Mouse (Mus musculus) intestine, embryonic 15.5 days (tissue): ENCODE measurements around the gene Olfr434. TPM values are rescaled to one million over a fixed set of nuclear protein-coding genes. Genes with fewer than 3 reads are reported as not detected.
"Not testable (repeated sequence)": the region's sequence is repeated elsewhere in the genome, so short reads cannot be mapped to it uniquely, and the experiment has no call there.

Experiments
- ATAC-seq: fragments of 200-750 bp; cut with Nextera tagmentation; 2 replicates; pipeline ENCODE4 v1.8.0; 2017; ENCODE audit warnings: moderate TSS enrichment, moderate library complexity
- H3K27ac ChIP-seq: fragments of 300-500 bp; sonication (generic); 2 replicates; pipeline ENCODE4 v1.5.1; 2015; ENCODE audit warnings: mild to moderate bottlenecking, inconsistent platforms
- H3K27me3 ChIP-seq: fragments of 300-500 bp; sonication (generic); replicated peaks from 2 replicates; pipeline ENCODE4 v1.6.1; 2015; ENCODE audit warnings: inconsistent platforms
- H3K36me3 ChIP-seq: fragments of 300-500 bp; sonication (generic); 2 replicates; pipeline ENCODE4 v1.6.1; 2015; ENCODE audit warnings: inconsistent platforms
- H3K4me1 ChIP-seq: fragments of 300-500 bp; sonication (generic); replicated peaks from 2 replicates; pipeline ENCODE4 v1.6.1; 2015; ENCODE audit warnings: inconsistent platforms
- H3K4me2 ChIP-seq: fragments of 300-500 bp; sonication (generic); replicated peaks from 2 replicates; pipeline ENCODE4 v1.6.1; 2015; ENCODE audit warnings: mild to moderate bottlenecking, inconsistent platforms
- H3K4me3 ChIP-seq: fragments of 300-500 bp; sonication (generic); replicated peaks from 2 replicates; pipeline ENCODE4 v1.5.1; 2015; ENCODE audit warnings: inconsistent platforms
- H3K9ac ChIP-seq: fragments of 300-500 bp; sonication (generic); 2 replicates; pipeline ENCODE4 v1.6.1; 2015; ENCODE audit warnings: inconsistent platforms
- H3K9me3 ChIP-seq: fragments of 300-500 bp; sonication (generic); 2 replicates; pipeline ENCODE4 v1.6.1; 2016; ENCODE audit warnings: inconsistent platforms
- WGBS: fragments of 180-500 bp; shearing (Covaris S2); methylation state at CpG from one replicate; pipeline ENCODE4 v1.1.7; 2015; 5-methylcytosine and 5-hydroxymethylcytosine counted together
- polyA plus RNA-seq: library from polyadenylated mRNA; unstranded; fragments of >200 nt; fragmentation: Nextera tagmentation; extraction: Ambion mirVana; gene quantifications from 2 replicates; pipeline ENCODE4 v1.2.1, GENCODE M21; 2015

The Olfr434 gene
- not detected in 2 replicates for polyA plus RNA-seq

- H3K4me1 ChIP-seq, H3K27me3 ChIP-seq, ATAC-seq: not testable (repeated sequence)
Measured at GRCm38 (mm10) chr6:43212873-43213272, at the start of gene Olfr434. Olfr434 (plus strand) TSS chr6:43213021.

GRCm38 (mm10) chr6:43167246-43167645, 45.6 kb upstream of the Olfr434 start:
- Histone ChIP-seq H3K9ac (no peak overlapping the region), H3K4me1 (no peaks in the 10 kb centered on the region), H3K27me3 (no peaks in the 10 kb centered on the region), H3K4me3 (no peak overlapping the region), H3K36me3 (no peaks in the 10 kb centered on the region), H3K27ac (no peak overlapping the region), H3K4me2 (no peak overlapping the region), H3K9me3 (no peaks in the 10 kb centered on the region)
- no peak for ATAC-seq
- 96% methylated on average over 4 of the region's 4 CpGs for WGBS

More at GRCm38 (mm10) chr6:43212873-43213272, at the start of gene Olfr434:
- not testable (repeated sequence) for H3K4me3 ChIP-seq, H3K27ac ChIP-seq, H3K9ac ChIP-seq, H3K9me3 ChIP-seq, H3K4me2 ChIP-seq, H3K36me3 ChIP-seq

DNA sequence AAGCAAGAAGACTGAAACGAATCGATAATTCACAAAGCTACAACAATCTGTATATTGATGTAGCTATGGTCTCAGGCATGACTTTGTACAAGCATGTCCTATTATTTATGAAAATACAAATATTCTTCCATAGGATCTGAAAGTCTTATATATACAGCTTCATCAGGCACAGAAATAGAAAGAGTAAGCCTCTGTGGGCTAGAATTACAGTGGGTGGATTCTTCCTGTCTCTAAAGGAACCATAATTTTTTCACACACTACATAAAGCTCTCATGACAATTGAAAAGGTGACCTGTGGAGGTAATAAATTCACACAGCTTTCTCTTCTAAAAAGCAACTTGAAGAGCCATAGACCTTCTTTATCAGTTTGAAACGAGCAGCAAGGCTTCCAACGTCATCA, 41.0 kb upstream of the Olfr434 start, which contains the start of gene Olfr13:
Olfr13 (plus strand) TSS at position 301 of the 400 bp plus-strand sequence.
- WGBS, result 57% methylated on average over 4 of the region's 4 CpGs
- H3K9me3 ChIP-seq, result no peaks in the 10 kb centered on the region
- no peak within 1 kb of the TSS for H3K27ac ChIP-seq
- no peak within 1 kb of the TSS for H3K4me2 ChIP-seq
- no peaks in the 10 kb centered on the region for H3K36me3 ChIP-seq
- ATAC-seq, result no peak
- no peak within 1 kb of the TSS for H3K4me3 ChIP-seq
- no peak within 1 kb of the TSS for H3K9ac ChIP-seq
- no peaks in the 10 kb centered on the region for H3K27me3 ChIP-seq
- no peaks in the 10 kb centered on the region for H3K4me1 ChIP-seq

DNA sequence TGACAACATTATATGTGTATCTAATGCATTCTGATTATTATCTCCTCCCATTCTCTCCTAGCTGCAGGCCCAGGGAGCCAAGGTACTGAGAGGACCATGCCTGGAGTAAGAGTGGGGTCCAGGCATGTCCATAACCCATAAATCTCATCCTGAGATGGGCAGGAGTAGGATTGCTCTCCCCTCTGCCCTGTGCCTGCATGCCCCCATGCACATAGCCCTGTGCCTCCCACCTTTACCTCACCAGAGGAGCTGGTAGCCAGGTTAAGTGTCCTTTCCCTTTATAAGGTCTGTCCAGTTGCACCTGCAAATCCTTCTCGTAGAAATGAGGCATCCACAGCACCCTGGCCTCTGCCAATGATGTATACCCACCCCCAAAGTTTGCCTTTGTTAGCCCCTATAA, 34.7 kb upstream of the Olfr434 start:
- Histone ChIP-seq H3K4me3 (no peak overlapping the region), H3K4me1 (no peaks in the 10 kb centered on the region), H3K27ac (no peak overlapping the region), H3K27me3 (no peaks in the 10 kb centered on the region), H3K9me3 (no peaks in the 10 kb centered on the region), H3K4me2 (no peak overlapping the region), H3K36me3 (no peaks in the 10 kb centered on the region), H3K9ac (no peak overlapping the region)
- WGBS, result 76% methylated on average over 1 of the region's 1 CpGs
- ATAC-seq, result no peak

DNA sequence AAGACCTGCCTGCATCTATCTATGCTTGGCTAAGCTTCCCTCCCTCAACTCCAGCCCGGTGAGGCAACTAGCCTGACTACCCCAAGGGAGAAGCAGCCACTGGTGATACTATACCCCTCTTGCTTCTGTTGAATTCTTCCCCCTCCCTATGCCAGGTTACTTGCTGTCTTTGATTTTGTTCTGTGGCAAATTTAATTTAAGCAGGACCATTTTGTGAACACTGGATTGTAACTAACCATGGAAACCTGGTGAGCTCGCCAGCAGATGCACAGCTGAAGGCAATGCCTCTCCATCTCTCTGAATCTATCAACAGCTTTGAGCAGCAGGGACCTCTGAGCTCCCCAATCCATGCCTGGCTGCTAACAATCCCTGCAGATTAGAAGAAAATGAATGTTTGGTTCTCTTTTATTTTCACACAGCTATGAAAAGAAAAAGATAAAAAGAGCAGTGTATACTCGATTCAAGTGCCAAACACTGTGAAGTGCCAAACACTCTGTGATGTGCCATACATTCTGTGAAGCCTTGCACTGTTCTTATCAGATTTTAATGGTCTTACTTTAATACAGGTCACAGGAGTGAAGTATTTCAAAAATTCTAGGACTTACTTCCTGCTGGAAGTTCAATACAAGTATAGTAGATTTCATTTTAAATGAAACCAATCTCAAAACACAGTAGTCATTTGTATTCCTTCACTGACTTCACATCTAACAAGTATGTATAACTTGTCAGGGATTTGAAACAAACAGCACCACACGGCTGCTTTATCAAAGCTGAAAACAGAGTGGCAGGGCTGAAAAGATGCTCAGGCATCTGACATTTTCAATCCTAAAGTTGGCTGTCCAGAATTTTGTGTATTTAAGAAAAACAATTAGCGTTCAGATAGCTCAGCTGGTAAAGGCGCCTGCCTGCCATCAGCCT, 34.0 kb upstream of the Olfr434 start:
- no peak for ATAC-seq
- 66% methylated on average over 6 of the region's 6 CpGs for WGBS
- no peak overlapping the region for H3K4me3 ChIP-seq
- H3K27me3 ChIP-seq, result no peaks in the 10 kb centered on the region
- H3K36me3 ChIP-seq, result no peaks in the 10 kb centered on the region
- H3K4me1 ChIP-seq, result no peaks in the 10 kb centered on the region
- no peak overlapping the region for H3K9ac ChIP-seq
- H3K4me2 ChIP-seq, result no peak overlapping the region
- no peaks in the 10 kb centered on the region for H3K9me3 ChIP-seq
- H3K27ac ChIP-seq, result no peak overlapping the region

- 45% methylated on average over 3 of the region's 3 CpGs for WGBS
Measured at GRCm38 (mm10) chr6:43190986-43191385, 21.8 kb upstream of the Olfr434 start.

DNA sequence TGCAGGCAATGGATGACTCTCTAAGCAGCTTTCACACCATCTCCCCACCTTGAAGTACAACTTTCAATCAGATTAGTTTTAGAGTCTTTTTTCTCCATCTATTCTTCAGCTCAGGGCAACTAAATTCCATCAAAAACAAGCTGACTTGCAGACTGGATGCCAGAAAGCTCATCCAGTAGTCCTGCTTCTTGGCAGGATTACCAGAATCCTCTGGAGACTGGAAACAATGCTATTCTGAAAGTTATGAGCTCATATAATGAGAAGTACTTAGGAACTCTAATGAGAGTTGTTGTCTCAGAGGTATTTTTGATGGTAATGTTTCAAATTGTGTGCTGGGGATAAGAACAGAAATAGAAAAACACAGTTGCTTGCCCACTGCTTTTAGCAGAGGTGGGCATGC, 16.0 kb upstream of the Olfr434 start, which contains the start of gene Olfr435:
Olfr435 (plus strand) TSS at position 366 of the 400 bp plus-strand sequence.
- H3K27ac ChIP-seq, result no peak within 1 kb of the TSS
- no peaks in the 10 kb centered on the region for H3K36me3 ChIP-seq
- no peak within 1 kb of the TSS for H3K4me3 ChIP-seq
- H3K27me3 ChIP-seq, result no peaks in the 10 kb centered on the region
- no peaks in the 10 kb centered on the region for H3K4me1 ChIP-seq
- no peaks in the 10 kb centered on the region for H3K9me3 ChIP-seq
- no peak within 1 kb of the TSS for H3K4me2 ChIP-seq
- H3K9ac ChIP-seq, result no peak within 1 kb of the TSS
- ATAC-seq, result no peak

More at GRCm38 (mm10) chr6:43190986-43191385, 21.8 kb upstream of the Olfr434 start:
- no peaks in the 10 kb centered on the region for H3K27me3 ChIP-seq
- no peak overlapping the region for H3K9ac ChIP-seq
- H3K4me2 ChIP-seq, result no peak overlapping the region
- no peaks in the 10 kb centered on the region for H3K9me3 ChIP-seq
- H3K4me1 ChIP-seq, result no peaks in the 10 kb centered on the region
- no peak for ATAC-seq
- H3K4me3 ChIP-seq, result no peak overlapping the region
- no peak overlapping the region for H3K27ac ChIP-seq
- H3K36me3 ChIP-seq, result no peaks in the 10 kb centered on the region

- Histone ChIP-seq H3K9ac (no peak overlapping the region), H3K4me2 (no peak overlapping the region), H3K4me3 (no peak overlapping the region), H3K27ac (no peak overlapping the region), H3K4me1 (no peaks in the 10 kb centered on the region), H3K9me3 (no peaks in the 10 kb centered on the region), H3K27me3 (no peaks in the 10 kb centered on the region), H3K36me3 (no peaks in the 10 kb centered on the region)
- ATAC-seq, result no peak
- 41% methylated on average over 3 of the region's 3 CpGs for WGBS
Measured at GRCm38 (mm10) chr6:43198094-43198493, 14.7 kb upstream of the Olfr434 start.

- Histone ChIP-seq H3K9me3 (no peaks in the 10 kb centered on the region), H3K4me3 (no peak overlapping the region), H3K4me1 (no peaks in the 10 kb centered on the region), H3K27me3 (no peaks in the 10 kb centered on the region), H3K9ac (no peak overlapping the region), H3K4me2 (no peak overlapping the region), H3K27ac (no peak overlapping the region), H3K36me3 (no peaks in the 10 kb centered on the region)
- ATAC-seq, result no peak
Measured at GRCm38 (mm10) chr6:43202786-43203185, 10.0 kb upstream of the Olfr434 start.

GRCm38 (mm10) chr6:43205355-43205754, 7.5 kb upstream of the Olfr434 start:
- ATAC-seq, result no peak
- Histone ChIP-seq H3K4me3 (no peak overlapping the region), H3K4me2 (no peak overlapping the region), H3K27ac (no peak overlapping the region), H3K27me3 (no peaks in the 10 kb centered on the region), H3K9me3 (no peaks in the 10 kb centered on the region), H3K9ac (no peak overlapping the region), H3K36me3 (no peaks in the 10 kb centered on the region), H3K4me1 (no peaks in the 10 kb centered on the region)
- 47% methylated on average over 2 of the region's 2 CpGs for WGBS

DNA sequence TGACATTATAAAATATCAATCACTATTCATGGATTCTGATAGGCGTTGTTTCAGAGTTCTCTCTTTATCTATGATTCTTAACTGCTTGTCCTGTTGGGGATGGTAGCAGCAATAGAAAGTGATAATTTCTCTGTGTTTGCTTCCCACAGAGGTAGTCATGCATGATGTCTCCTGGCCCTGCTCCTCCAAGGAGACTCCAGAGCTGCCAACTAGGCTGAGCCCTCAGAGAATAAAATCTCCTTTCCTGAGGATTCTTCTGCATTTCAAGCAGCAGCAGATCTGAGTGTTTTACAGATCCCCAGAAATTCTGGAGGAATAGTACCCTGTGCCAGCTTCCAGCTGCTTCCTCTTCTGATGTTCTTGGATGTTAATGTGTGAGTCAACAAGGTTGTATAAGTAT, 18.4 kb downstream of the Olfr434 start, which contains the start of gene Olfr47:
Olfr47 (plus strand) TSS at position 275 of the 400 bp plus-strand sequence.
- 91% methylated on average over 1 of the region's 1 CpGs for WGBS
- H3K4me3 ChIP-seq, H3K27me3 ChIP-seq, H3K9ac ChIP-seq, ATAC-seq, H3K9me3 ChIP-seq, H3K4me2 ChIP-seq, H3K27ac ChIP-seq, H3K4me1 ChIP-seq, H3K36me3 ChIP-seq: not testable (repeated sequence)

DNA sequence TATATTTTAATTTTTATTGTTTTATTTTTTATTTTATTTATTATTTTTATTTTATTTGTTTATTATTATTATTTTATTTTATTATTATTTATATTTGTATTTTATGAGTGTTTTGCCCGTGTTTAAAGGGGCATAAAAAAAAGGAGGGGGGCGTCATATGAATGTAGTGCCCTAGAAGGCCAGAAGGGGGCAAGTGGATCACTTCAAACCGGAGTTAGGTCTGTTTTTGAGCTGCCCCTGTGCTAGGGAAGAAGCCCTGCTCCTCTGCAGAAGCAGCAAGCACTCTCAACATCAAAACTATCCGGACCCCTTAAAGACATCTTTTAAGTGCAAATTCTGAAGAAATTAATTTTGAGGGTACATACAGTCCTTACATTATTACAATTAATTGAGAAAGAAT, 29.2 kb downstream of the Olfr434 start:
- Histone ChIP-seq H3K27ac (no peak overlapping the region), H3K4me1 (no peaks in the 10 kb centered on the region), H3K4me3 (no peak overlapping the region), H3K9ac (no peak overlapping the region), H3K27me3 (no peaks in the 10 kb centered on the region), H3K4me2 (no peak overlapping the region), H3K9me3 (no peaks in the 10 kb centered on the region), H3K36me3 (no peaks in the 10 kb centered on the region)
- no peak for ATAC-seq
- WGBS, result 10% methylated on average over 4 of the region's 4 CpGs

DNA sequence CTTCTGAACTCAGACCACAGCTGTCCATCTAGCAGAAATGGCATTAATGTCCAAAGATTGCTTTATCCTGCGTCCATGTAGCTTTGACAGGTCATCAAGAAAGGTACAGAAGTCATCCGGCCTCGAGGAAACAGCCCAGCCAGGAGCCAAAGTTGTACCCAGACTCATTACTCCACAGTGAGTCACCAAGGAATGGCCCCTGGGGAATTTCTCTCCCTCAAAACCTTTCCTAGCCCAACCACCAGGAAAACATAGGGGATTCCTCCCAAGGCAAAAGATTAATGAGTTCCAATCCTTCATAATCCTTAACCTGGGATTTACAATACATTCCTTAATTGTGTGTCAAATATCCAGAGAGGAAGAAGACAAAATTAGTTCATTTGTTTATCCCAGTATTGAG, 34.6 kb downstream of the Olfr434 start:
- ATAC-seq, result no peak
- no peak overlapping the region for H3K4me2 ChIP-seq
- H3K4me3 ChIP-seq, result no peak overlapping the region
- H3K36me3 ChIP-seq, result no peaks in the 10 kb centered on the region
- no peak overlapping the region for H3K27ac ChIP-seq
- 60% methylated on average over 3 of the region's 3 CpGs for WGBS
- H3K27me3 ChIP-seq, result no peaks in the 10 kb centered on the region
- H3K9me3 ChIP-seq, result no peaks in the 10 kb centered on the region
- H3K4me1 ChIP-seq, result no peaks in the 10 kb centered on the region
- H3K9ac ChIP-seq, result no peak overlapping the region
